Mouse (Mus musculus) erythroblast, embryonic 14.5 days (primary cell): Measurements from ENCODE around the gene F930015N05Rik. TPM values are rescaled to one million over a fixed set of nuclear protein-coding genes. Genes with fewer than 3 reads are reported as not detected.
A peak's percentile ranks its signal among the peaks of the same experiment; 100 is the strongest.

Source experiments
- H3K27me3 ChIP-seq: 2 replicates; pipeline ENCODE4 v1.6.1; 2012; ENCODE audit warnings: inconsistent platforms; ENCODE audit not compliant: control insufficient read depth
- H3K36me3 ChIP-seq: 2 replicates; pipeline ENCODE4 v1.6.1; 2012; ENCODE audit warnings: mild to moderate bottlenecking, inconsistent platforms; ENCODE audit not compliant: control insufficient read depth
- H3K4me1 ChIP-seq: 2 replicates; pipeline ENCODE4 v1.6.1; 2012; ENCODE audit warnings: inconsistent platforms; ENCODE audit not compliant: control insufficient read depth
- H3K4me3 ChIP-seq: replicated peaks from 2 replicates; pipeline ENCODE3; 2012; ENCODE audit warnings: moderate library complexity, mild to moderate bottlenecking, inconsistent platforms
- H3K9me3 ChIP-seq: 2 replicates; pipeline ENCODE4 v1.6.1; 2012; ENCODE audit warnings: low read length, inconsistent platforms, mixed read lengths; ENCODE audit not compliant: control insufficient read depth
- GATA1 ChIP-seq: IDR thresholded peaks from 2 replicates; pipeline ENCODE4 v1.6.1; 2012; ENCODE audit warnings: low read length, inconsistent platforms, mixed read lengths
- TAL1 ChIP-seq: IDR thresholded peaks from 3 replicates; pipeline ENCODE4 v1.6.1; 2012; ENCODE audit warnings: low read length, inconsistent platforms, mixed read lengths
- polyA plus RNA-seq: library from polyadenylated mRNA; stranded (reverse); fragments of >175 nt; gene quantifications from 2 replicates; pipeline ENCODE4 v1.2.3, GENCODE M21; 2012

The F930015N05Rik gene
- polyA plus RNA-seq: not detected in 2 replicates

DNA sequence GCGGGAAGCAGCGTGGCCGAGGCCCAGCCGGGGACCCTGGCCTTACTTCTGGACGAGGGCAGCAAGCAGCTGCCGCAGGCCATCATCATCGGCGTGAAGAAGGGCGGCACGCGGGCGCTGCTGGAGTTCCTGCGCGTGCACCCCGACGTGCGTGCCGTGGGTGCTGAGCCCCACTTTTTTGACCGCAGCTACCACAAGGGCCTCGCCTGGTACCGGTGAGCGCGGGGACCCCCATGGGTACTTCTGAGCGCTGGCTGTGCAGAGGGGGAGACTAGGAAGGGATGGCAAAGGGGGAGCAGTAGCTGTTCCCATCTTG, at the start of gene F930015N05Rik:
F930015N05Rik (minus strand) TSS at position 242 of the 316 bp plus-strand sequence.
- no peak for TF ChIP-seq TAL1
- no peak for TF ChIP-seq GATA1
- peak within 1 kb of the TSS; percentile 29 for H3K4me3 ChIP-seq
- H3K27me3 ChIP-seq: peaks cover 38% of the 10 kb centered on the region
- H3K9me3 ChIP-seq: peaks cover 2% of the 10 kb centered on the region; the same call in 1 of the 2 replicates
- H3K36me3 ChIP-seq: no peaks in the 10 kb centered on the region
- no peaks in the 10 kb centered on the region; the same call in 1 of the 2 replicates for H3K4me1 ChIP-seq

DNA sequence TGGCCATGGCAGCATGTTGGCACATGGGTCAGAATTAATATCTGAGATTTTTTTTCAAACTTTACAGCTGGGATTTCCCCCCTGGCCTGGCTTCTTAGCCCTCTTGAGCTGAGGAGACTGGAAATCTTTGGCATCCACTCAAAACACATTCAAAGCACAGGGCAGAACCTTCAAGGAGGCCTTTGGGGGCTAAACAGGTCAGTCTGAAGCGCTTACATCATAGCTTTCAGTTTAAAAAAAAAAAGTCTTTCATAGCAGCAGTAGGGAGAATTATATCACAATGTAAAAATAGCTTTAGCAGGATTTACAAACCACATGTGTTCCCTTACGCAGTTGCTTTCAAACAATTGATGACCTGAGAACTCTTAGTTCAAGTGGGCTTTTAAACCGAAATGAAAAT, 45.0 kb upstream of the F930015N05Rik start:
- Histone ChIP-seq H3K4me3 (no peak overlapping the region), H3K9me3 (no peaks in the 10 kb centered on the region), H3K36me3 (no peaks in the 10 kb centered on the region), H3K27me3 (no peaks in the 10 kb centered on the region; the same call in 1 of the 2 replicates), H3K4me1 (no peaks in the 10 kb centered on the region)
- TF ChIP-seq TAL1: no peak
- no peak for TF ChIP-seq GATA1

DNA sequence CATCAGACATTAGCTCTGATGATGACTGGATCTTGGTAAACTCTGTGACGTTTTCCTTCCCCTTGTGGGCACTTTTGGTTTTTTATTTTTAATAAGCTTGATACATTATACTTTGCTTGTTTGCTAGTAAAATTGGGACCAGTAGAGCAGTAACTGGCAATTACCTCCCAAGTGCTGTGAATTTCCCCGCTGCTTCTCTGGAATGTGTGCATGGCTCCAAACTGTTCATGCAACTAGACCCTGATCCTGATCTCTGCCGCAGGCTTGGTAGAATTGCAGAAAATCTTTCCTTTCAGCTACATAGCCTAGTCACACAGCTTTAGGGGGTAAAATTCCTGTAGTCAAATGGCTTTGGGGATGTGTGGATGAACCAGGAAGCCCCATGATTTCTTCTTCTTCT, 37.2 kb upstream of the F930015N05Rik start:
- Histone ChIP-seq H3K4me3 (no peak overlapping the region), H3K4me1 (no peaks in the 10 kb centered on the region; the same call in 1 of the 2 replicates), H3K36me3 (no peaks in the 10 kb centered on the region), H3K27me3 (no peaks in the 10 kb centered on the region), H3K9me3 (no peaks in the 10 kb centered on the region)
- TF ChIP-seq GATA1 (no peak), TAL1 (no peak)

DNA sequence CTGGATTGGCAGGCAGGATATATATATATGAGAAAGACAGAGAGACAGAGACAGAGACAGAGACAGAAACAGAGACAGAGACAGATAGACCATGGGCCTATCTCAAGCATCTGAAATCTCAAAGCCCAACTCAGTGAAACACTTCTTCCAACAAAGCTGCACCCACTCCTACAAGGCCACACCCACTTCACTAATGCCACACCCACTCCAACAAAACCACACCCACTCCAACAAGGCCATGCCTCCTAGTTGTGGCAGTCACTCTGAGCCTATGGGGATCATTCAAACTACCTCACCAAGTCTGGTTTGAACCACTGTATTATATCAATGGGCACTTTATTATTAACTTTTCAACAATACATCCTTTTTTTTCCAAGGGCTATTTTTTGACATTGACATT, 34.2 kb upstream of the F930015N05Rik start:
- no peaks in the 10 kb centered on the region for H3K9me3 ChIP-seq
- no peaks in the 10 kb centered on the region for H3K27me3 ChIP-seq
- TF ChIP-seq GATA1 (no peak), TAL1 (no peak)
- no peaks in the 10 kb centered on the region for H3K36me3 ChIP-seq
- H3K4me1 ChIP-seq: no peaks in the 10 kb centered on the region; the same call in 1 of the 2 replicates
- H3K4me3 ChIP-seq: no peak overlapping the region

DNA sequence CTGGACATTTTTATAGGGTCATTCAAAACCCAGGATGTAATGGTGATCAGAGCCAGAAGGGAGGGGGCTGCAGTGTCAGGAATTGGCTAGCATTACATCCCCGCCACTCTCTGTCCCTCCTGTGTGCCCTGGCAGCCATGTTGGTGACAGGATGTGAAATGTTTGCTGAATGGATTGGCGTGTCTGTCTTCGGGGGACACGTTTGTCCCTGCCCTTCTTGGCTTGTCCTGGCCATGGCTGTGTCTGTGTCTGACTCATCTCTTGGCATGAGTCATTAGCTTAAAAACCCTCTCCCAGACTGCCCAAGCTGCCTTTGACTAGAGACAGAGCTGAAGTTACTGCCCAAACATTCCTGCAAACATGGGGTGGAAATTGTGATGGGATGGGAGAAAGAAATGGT, 32.3 kb upstream of the F930015N05Rik start:
- Histone ChIP-seq H3K4me3 (no peak overlapping the region), H3K4me1 (no peaks in the 10 kb centered on the region; the same call in 1 of the 2 replicates), H3K36me3 (no peaks in the 10 kb centered on the region), H3K9me3 (no peaks in the 10 kb centered on the region), H3K27me3 (no peaks in the 10 kb centered on the region)
- TF ChIP-seq GATA1 (no peak), TAL1 (no peak)

DNA sequence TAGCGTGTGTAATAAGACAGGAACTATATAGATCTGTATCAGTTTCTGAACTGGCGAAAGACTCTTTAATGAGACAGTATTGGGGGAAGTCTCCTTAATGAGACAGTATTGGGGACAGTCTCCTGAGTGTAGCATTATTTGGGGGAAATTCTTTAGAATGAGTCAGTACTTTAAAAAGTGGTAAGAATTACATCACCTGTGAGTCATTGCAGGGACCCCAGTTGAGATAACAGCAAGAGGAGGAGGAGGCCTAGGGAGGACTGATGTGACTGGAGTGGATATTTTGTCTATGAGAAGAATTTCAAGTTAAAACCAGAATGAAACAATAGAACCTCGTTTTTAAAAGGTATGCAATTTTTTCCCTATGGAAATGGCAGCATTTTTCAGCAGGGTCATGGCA, 25.3 kb upstream of the F930015N05Rik start:
- no peak for TF ChIP-seq GATA1
- TF ChIP-seq TAL1: no peak
- no peaks in the 10 kb centered on the region for H3K9me3 ChIP-seq
- H3K4me1 ChIP-seq: no peaks in the 10 kb centered on the region
- H3K27me3 ChIP-seq: no peaks in the 10 kb centered on the region
- H3K36me3 ChIP-seq: no peaks in the 10 kb centered on the region
- H3K4me3 ChIP-seq: no peak overlapping the region

DNA sequence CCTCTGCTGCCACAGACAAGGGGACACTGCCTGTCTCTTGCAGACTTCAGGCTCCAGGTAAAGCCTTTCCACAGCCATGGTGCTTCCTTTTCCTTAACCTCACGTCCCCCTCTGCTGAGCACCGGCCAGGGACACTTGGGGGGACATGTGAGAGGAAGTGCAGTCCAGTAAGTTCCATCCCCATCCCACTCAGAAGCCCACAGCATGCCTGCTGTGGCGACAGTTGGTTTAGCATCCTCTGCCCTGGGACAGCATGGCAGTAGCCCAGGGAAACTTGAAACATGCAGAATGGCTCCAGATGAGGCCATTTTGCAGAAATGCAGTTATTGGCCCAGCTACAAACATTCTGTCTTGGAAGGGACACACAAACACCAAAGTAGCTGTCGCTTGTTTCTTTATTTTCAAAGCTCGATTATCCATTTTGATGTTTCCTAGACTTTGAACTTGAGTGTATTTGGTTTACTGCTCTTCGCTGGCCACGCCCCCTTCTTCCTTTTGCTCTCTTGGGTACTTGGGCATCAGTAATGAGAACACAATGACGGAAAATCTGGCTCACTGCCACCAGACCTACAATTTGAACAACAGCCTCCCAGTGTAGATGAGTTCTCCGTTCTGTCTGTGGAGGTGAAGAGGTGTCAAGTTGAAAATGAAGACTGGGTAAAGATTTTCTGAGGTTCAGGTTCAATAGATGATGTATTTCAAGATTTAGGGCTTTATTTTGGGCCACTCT, 12.3 kb upstream of the F930015N05Rik start:
- Histone ChIP-seq H3K36me3 (no peaks in the 10 kb centered on the region), H3K4me1 (no peaks in the 10 kb centered on the region), H3K4me3 (no peak overlapping the region), H3K27me3 (no peaks in the 10 kb centered on the region), H3K9me3 (no peaks in the 10 kb centered on the region)
- TF ChIP-seq GATA1 (no peak), TAL1 (no peak)

DNA sequence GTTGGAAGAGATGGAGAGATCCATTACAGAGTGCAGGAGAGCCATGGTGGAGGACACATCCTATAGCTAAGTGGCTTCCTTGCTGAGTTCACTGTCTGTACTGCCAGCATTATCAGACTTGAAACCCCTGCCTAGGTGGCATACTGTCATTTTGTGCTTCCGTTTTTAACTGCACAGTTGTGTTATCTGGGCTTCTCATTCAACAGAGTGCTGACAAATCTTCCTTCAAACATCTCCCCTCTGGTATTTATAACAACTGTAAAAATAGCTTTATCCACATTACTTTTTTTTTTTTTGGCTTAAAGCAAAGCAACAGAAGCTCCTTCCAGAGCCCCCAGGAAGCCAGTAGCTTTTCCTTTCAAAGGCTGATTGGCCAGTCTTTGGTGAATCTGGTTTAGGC, 8.8 kb upstream of the F930015N05Rik start:
- TF ChIP-seq TAL1: no peak
- no peak for TF ChIP-seq GATA1
- Histone ChIP-seq H3K27me3 (no peaks in the 10 kb centered on the region), H3K9me3 (no peaks in the 10 kb centered on the region)

DNA sequence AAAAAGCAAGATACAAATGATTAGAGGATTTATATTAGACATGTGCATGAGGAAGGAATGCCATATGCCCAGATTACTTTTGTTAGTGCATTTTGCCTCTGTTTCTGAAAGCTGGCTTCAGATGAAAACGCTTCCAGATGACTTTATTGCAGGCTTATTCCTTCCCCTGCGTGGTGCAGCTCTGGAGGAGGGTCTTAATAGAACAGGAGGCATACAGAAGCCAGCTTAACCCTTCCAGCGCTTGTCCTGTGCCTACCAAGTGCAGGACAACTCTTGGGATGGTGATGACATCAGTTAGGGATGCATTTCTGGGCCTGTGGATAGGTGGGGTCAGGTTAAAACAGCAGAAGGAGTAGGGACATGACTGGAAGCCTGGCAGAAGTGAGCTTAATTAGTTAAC, 6.2 kb upstream of the F930015N05Rik start:
- Histone ChIP-seq H3K27me3 (peaks cover 2% of the 10 kb centered on the region), H3K4me3 (no peak overlapping the region), H3K36me3 (no peaks in the 10 kb centered on the region), H3K9me3 (no peaks in the 10 kb centered on the region), H3K4me1 (no peaks in the 10 kb centered on the region)
- TF ChIP-seq GATA1 (no peak), TAL1 (no peak)

More for the DNA sequence above, 8.8 kb upstream of the F930015N05Rik start:
- Histone ChIP-seq H3K4me1 (no peaks in the 10 kb centered on the region), H3K36me3 (no peaks in the 10 kb centered on the region), H3K4me3 (no peak overlapping the region)

DNA sequence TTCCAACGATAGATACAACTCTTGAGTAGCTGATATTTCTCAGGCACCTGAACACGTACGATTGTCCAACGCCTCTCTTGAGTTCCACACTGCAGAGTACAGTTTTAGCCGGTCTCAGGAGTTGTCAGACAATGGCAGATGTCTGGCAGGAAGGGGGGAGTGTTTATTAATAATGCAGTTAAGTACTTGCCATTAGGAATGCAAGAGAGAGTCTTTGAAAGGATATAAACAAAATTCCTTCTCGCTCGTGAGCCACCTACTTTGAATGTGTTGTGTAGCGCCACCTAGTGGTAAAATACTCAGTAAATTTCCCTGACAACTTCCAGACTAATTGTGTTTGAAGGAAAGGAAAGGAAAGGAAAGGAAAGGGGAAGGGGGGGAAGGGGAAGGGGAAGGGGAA, 5.7 kb upstream of the F930015N05Rik start:
- Histone ChIP-seq H3K4me1 (no peaks in the 10 kb centered on the region), H3K27me3 (peaks cover 8% of the 10 kb centered on the region), H3K9me3 (no peaks in the 10 kb centered on the region), H3K4me3 (no peak overlapping the region), H3K36me3 (no peaks in the 10 kb centered on the region)
- TF ChIP-seq GATA1: no peak
- TF ChIP-seq TAL1: no peak
